Mouse (Mus musculus): ENCODE measurements around the gene Map2k7.

- TF ChIP-seq POLR2A (IDR thresholded peaks at IDR 0.05; ENCODE audit: insufficient read depth, low read depth, low read length): no peak
- no peak for TF ChIP-seq CTCF (IDR thresholded peaks at IDR 0.05)
Measured at GRCm38 (mm10) chr8:4229784-4230183, 8.8 kb upstream of the Map2k7 start.
